Mouse (Mus musculus): ENCODE results near the gene Efcab14. TPM values are rescaled to one million over a fixed set of nuclear protein-coding genes. Genes with fewer than 3 reads are reported as not detected.

Efcab14 gene
- polyA plus RNA-seq (2012; ENCODE audit: insufficient read depth, insufficient read length, missing spikeins), result 30.9 and 42.8 TPM in 2 replicates

DNA sequence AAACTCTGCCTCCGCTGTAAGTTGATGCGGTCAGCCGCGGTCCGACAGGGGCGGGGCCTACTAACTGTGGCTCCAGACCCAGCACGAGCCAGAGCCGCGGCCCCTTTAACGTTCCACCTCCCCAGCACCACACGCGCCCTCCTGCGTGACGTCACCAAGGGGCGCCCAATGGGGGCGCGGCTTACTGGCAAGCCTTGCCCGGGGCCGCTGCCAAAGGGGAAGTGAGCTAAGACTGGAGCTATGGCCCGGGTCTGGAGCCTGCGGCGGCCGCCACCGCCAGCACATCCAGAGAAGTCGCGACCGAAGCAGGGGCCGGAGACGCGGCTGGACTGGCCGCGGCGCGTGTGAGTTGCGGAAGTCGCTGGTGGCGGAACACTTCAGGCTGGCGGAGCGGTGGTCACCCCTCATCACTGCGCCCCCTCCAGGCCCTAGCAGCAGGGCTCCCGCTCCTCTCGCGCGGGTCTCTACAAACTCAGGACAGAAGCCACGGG lies at the start of gene Efcab14:
Gene Efcab14 (plus strand): TSS at position 194 of the 491 bp plus-strand sequence.
- H3K4me3 ChIP-seq (ENCODE audit: insufficient read depth, low read length), result peak within 1 kb of the TSS; percentile 72
- H3K4me1 ChIP-seq (ENCODE audit: control insufficient read depth, insufficient read depth, low read length), result peaks cover 22% of the 10 kb centered on the region
- TF ChIP-seq POLR2A (IDR thresholded peaks at IDR 0.05; ENCODE audit: borderline replicate concordance, low read depth, low read length) (0 out of 2 replicates have a peak, but pooled peaks have one; percentile 48), CTCF (IDR thresholded peaks at IDR 0.05; ENCODE audit: low read depth, low read length) (no peak)
- peak within 1 kb of the TSS; percentile 74 for H3K27ac ChIP-seq (ENCODE audit: insufficient read depth, low read depth, low read length)

DNA sequence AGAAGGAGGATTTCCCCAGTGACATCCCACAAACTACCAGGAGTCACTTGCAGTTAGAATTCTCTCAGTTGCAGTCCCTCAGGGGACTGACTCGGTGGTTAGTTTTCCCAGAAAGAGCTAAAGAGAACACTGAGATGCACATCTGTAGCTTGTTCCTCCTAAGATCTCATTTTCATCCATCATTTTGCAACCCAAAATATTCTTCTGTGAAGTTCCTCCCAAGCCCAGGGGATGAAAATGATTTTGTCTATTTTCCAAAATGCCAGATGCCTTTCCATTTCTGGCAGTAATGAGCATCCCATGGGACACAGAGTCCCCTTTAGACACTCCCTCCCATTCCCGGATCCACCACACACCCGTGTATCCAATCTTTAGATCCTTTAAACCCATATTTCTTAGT lies 36.1 kb upstream of the Efcab14 start:
- TF ChIP-seq CTCF (IDR thresholded peaks at IDR 0.05; ENCODE audit: low read depth, low read length), result no peak
- no peak for TF ChIP-seq POLR2A (IDR thresholded peaks at IDR 0.05; ENCODE audit: borderline replicate concordance, low read depth, low read length)

DNA sequence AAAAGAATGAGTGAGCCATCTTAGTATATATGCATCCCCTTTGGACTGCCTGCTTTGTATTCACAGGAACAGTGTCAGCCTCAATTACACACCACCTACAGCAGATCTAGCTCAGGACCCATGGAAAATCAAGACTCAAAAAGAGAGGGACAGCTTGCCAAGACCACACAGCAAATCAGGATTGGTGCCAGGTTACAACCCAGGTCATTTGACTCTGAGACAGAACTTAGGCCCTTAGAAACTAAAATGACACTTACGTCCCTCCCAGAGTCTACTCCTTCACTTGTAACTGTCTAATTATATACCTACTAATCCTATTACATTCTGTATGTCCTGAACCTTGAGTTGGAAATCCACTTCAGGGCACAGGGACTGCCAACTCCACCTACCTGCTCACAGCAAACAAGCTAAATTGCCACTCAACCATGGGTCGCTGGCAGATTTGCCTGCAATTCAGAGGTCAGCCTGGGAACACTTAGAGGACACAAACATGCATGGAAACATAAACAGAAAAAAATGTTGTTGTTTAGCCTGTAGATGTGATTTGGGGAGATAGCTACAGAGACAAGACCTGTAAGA lies 33.5 kb upstream of the Efcab14 start:
- Histone ChIP-seq H3K27ac (ENCODE audit: insufficient read depth, low read depth, low read length) (no peak overlapping the region), H3K4me3 (ENCODE audit: insufficient read depth, low read length) (no peak overlapping the region), H3K4me1 (ENCODE audit: control insufficient read depth, insufficient read depth, low read length) (no peaks in the 10 kb centered on the region)
- no peak for TF ChIP-seq POLR2A (IDR thresholded peaks at IDR 0.05; ENCODE audit: borderline replicate concordance, low read depth, low read length)

More for the DNA sequence above, 36.1 kb upstream of the Efcab14 start:
- H3K4me1 ChIP-seq (ENCODE audit: control insufficient read depth, insufficient read depth, low read length), result no peaks in the 10 kb centered on the region
- H3K27ac ChIP-seq (ENCODE audit: insufficient read depth, low read depth, low read length), result no peak overlapping the region
- no peak overlapping the region for H3K4me3 ChIP-seq (ENCODE audit: insufficient read depth, low read length)

DNA sequence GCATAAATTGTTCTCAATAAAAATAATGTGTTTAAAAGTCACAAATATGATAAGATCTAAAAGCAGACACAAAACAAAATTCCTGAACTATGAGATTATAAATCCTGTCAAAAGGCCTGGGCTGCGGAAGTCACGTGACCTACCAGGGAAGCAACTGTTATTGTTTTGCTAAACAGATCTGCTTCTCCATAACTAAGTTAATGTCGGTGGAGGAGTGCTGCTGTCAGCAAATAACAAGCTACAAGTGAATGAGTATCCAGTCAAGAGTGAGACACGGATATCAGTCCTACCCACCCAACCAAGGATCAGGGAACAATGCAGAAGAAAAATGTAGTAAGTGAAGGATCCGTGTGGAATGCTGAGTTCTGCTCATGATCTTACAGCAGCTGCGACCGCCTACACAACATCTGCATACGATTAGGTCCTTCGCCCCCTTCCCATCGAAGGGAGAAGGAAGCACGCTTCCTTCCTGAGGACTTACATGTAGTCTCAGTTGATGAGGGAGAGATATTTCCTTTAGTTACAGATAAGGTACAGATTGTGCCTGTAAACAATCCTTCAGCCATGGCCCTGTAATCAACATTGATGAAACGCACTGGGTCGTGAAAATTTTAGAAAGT lies 28.5 kb upstream of the Efcab14 start:
- no peak for TF ChIP-seq POLR2A (IDR thresholded peaks at IDR 0.05; ENCODE audit: borderline replicate concordance, low read depth, low read length)
- no peak for TF ChIP-seq CTCF (IDR thresholded peaks at IDR 0.05; ENCODE audit: low read depth, low read length)

DNA sequence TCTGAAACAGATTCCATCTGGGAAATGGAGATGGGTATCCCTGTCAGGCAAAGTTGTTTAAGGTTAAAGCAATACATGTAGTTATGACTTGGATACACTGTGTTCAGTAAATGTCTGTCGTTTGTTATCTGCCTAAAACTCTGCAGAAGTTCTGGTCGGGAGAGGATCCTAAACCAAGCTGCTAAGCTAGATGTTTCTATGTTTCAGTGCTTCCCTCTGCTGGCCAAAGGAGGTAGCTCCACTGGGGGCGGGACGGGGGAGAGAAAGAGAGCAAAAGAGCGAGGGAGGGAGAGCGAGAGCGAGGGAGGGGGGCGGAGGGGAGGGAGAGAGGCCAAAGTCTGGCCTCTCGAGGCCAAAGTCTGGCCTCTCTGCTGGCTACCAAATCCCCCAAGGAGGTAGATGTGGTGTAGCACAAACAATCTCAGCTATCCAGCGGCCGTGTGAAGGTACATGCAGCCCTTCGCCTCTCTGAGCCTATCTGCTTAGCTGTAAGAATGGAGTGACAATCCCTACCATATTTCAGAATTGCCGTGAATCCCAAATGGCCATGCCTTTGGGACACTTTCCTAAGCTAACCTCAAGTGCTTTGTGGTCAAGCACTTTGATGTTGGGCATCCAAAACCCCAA lies 27.6 kb upstream of the Efcab14 start:
- Histone ChIP-seq H3K27ac (ENCODE audit: insufficient read depth, low read depth, low read length) (no peak overlapping the region), H3K4me3 (ENCODE audit: insufficient read depth, low read length) (no peak overlapping the region), H3K4me1 (ENCODE audit: control insufficient read depth, insufficient read depth, low read length) (no peaks in the 10 kb centered on the region)
- TF ChIP-seq CTCF (IDR thresholded peaks at IDR 0.05; ENCODE audit: low read depth, low read length), result peak; percentile 32; the same call in 1 of the 2 replicates
- no peak for TF ChIP-seq POLR2A (IDR thresholded peaks at IDR 0.05; ENCODE audit: borderline replicate concordance, low read depth, low read length)

More for the DNA sequence above, 28.5 kb upstream of the Efcab14 start:
- H3K4me1 ChIP-seq (ENCODE audit: control insufficient read depth, insufficient read depth, low read length), result no peaks in the 10 kb centered on the region
- H3K27ac ChIP-seq (ENCODE audit: insufficient read depth, low read depth, low read length), result no peak overlapping the region
- H3K4me3 ChIP-seq (ENCODE audit: insufficient read depth, low read length), result no peak overlapping the region

DNA sequence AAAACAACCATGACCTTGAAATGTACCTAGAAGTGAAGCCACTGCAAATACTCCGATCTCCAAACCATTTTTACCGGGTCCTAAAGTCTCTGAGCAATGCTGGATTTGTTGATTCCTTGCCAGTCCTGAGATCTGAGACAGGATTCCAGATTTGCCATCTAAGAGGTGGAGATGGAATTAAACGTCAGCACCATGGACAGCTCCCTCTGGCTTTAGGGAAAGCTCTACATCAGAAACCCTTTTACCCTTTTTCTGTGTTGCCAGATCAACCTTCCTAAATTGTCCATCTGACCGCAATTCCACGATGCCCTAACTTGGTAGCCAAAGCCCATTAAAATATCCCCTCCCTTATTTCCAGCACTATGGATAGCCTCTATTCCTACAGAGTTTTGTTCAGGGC lies 8.8 kb upstream of the Efcab14 start:
- no peak for TF ChIP-seq POLR2A (IDR thresholded peaks at IDR 0.05; ENCODE audit: borderline replicate concordance, low read depth, low read length)
- Histone ChIP-seq H3K4me3 (ENCODE audit: insufficient read depth, low read length) (no peak overlapping the region), H3K4me1 (ENCODE audit: control insufficient read depth, insufficient read depth, low read length) (no peaks in the 10 kb centered on the region), H3K27ac (ENCODE audit: insufficient read depth, low read depth, low read length) (no peak overlapping the region)

DNA sequence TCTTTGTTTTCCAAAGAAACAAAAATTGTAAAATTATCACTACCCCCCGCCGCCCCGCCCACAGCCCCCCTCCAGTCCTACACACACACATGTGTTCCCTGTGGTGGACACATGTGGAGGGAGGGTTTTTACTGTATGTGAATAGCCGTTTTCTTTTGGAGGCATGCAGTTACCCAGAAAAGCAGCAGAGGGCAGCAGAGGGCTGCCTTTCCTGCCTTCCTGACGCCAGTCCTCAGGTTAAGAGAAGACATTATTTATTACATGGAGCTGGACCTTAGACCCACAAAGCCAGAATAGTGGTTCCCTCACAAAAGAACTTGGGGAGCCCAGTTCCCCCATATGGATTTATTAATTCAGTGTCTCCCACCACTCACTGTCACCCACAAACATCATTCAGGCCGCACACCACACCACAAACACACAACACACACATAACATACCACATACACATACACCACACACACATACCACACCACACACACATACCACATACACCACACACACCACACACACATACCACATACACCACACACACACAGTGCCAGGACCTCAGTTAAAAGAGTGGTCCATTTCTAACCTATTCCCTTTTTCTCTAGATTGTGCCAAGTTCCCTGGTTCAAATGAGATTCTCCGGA lies 5.8 kb upstream of the Efcab14 start:
- Histone ChIP-seq H3K27ac (ENCODE audit: insufficient read depth, low read depth, low read length) (no peak overlapping the region), H3K4me3 (ENCODE audit: insufficient read depth, low read length) (no peak overlapping the region), H3K4me1 (ENCODE audit: control insufficient read depth, insufficient read depth, low read length) (no peaks in the 10 kb centered on the region)
- peak; percentile 80 for TF ChIP-seq CTCF (IDR thresholded peaks at IDR 0.05; ENCODE audit: low read depth, low read length)
- no peak for TF ChIP-seq POLR2A (IDR thresholded peaks at IDR 0.05; ENCODE audit: borderline replicate concordance, low read depth, low read length)

DNA sequence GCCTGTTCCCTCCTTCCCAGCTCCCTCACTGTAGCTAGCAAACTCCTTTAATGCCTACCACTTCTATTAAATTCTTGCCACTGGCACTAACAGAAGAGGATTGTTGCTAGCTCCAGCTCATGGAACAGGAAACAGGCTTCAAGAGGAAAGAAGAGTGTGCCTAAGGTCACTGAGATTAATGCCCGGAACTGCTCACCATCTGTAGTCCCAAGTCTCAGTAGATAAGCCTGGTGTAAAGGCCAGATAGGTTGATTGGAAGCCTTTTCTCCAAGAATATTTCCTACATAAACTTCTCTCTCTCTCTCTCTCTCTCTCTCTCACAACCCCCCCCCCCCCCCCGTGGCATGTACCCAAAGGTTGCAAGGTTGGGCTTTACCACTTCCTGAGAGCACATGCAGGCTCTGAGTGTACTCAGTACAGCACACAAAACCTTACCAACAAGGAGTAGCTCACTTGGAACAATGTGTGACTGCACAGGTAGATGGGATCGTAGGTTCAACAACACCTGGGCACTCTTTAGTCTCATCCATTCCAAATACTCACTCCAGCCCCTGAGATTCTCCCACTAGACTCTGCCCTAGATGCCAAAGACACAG lies 5.2 kb upstream of the Efcab14 start:
- Histone ChIP-seq H3K4me3 (ENCODE audit: insufficient read depth, low read length) (no peak overlapping the region), H3K4me1 (ENCODE audit: control insufficient read depth, insufficient read depth, low read length) (no peaks in the 10 kb centered on the region), H3K27ac (ENCODE audit: insufficient read depth, low read depth, low read length) (no peak overlapping the region)
- no peak for TF ChIP-seq CTCF (IDR thresholded peaks at IDR 0.05; ENCODE audit: low read depth, low read length)
- no peak for TF ChIP-seq POLR2A (IDR thresholded peaks at IDR 0.05; ENCODE audit: borderline replicate concordance, low read depth, low read length)

DNA sequence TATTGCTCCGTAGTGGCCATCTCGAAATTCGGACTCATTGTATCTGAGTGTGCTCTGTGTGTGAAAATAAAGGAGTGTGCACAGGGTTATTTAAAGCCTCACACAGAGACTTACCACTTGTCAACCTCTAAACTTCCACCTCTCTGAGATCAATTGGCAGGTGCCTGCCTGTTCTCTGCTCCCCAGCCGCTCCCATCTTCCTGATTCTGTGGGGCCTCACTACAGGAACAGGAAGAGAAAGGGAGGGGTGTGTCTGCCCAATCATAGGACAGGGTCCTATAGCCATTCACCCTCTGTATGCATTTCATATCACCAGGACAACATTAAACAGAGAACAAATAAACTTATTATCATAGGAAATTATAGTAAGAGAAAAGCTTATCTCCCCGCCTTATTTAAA lies 3.8 kb upstream of the Efcab14 start:
- Histone ChIP-seq H3K27ac (ENCODE audit: insufficient read depth, low read depth, low read length) (no peak overlapping the region), H3K4me3 (ENCODE audit: insufficient read depth, low read length) (no peak overlapping the region), H3K4me1 (ENCODE audit: control insufficient read depth, insufficient read depth, low read length) (no peaks in the 10 kb centered on the region)
- no peak for TF ChIP-seq CTCF (IDR thresholded peaks at IDR 0.05; ENCODE audit: low read depth, low read length)
- TF ChIP-seq POLR2A (IDR thresholded peaks at IDR 0.05; ENCODE audit: borderline replicate concordance, low read depth, low read length), result no peak
